Mouse (Mus musculus) heart, adult 2 months (tissue): ENCODE data around the gene Nmi. TPM values are rescaled to one million over a fixed set of nuclear protein-coding genes. Genes with fewer than 3 reads are reported as not detected.

Source experiments
- DNase-seq, 2 experiments: peaks; one replicate each; pipeline ENCODE4 v3.0.0; 2021
- H3K27ac ChIP-seq: fragments of 200-600 bp; 2 replicates; pipeline ENCODE4 v1.8.1; 2022
- H3K27me3 ChIP-seq: fragments of 200-500 bp; 2 replicates; pipeline ENCODE4 v1.6.1; 2012; ENCODE audit warnings: mild to moderate bottlenecking, low read length, inconsistent platforms, mixed read lengths; ENCODE audit not compliant: control insufficient read depth, insufficient read depth
- H3K36me3 ChIP-seq: fragments of 200-500 bp; 2 replicates; pipeline ENCODE4 v1.6.1; 2012; ENCODE audit warnings: low read length, inconsistent platforms; ENCODE audit not compliant: control insufficient read depth, insufficient read depth
- H3K4me1 ChIP-seq: fragments of 200-500 bp; 2 replicates; pipeline ENCODE4 v1.6.1; 2011; ENCODE audit warnings: low read length; ENCODE audit not compliant: control insufficient read depth, insufficient read depth
- H3K4me3 ChIP-seq: fragments of 200-600 bp; 2 replicates; pipeline ENCODE4 v1.8.1; 2022
- H3K79me2 ChIP-seq: fragments of 200-500 bp; replicated peaks from 2 replicates; pipeline ENCODE4 v1.6.1; 2012; ENCODE audit warnings: mild to moderate bottlenecking, inconsistent platforms, low read length, moderate library complexity, mixed read lengths; ENCODE audit not compliant: control insufficient read depth, insufficient read depth
- H3K9ac ChIP-seq: fragments of 200-500 bp; 2 replicates; pipeline ENCODE4 v1.6.1; 2012; ENCODE audit warnings: low read depth, mild to moderate bottlenecking, control low read depth, inconsistent platforms, low read length, mixed read lengths
- CTCF ChIP-seq: fragments of 200-600 bp; IDR thresholded peaks from 2 replicates; pipeline ENCODE4 v1.8.1; 2022; ENCODE audit warnings: antibody characterized with exemption, mild to moderate bottlenecking, moderate library complexity
- EP300 ChIP-seq: fragments of 200-500 bp; IDR thresholded peaks from 2 replicates; pipeline ENCODE4 v1.6.1; 2011; ENCODE audit warnings: low read depth, low read length, control low read depth; ENCODE audit not compliant: insufficient read depth
- POLR2A ChIP-seq: fragments of 200-500 bp; IDR thresholded peaks from 2 replicates; pipeline ENCODE4 v1.6.1; 2011; ENCODE audit warnings: mild to moderate bottlenecking, low read depth, low read length, control low read depth; ENCODE audit not compliant: insufficient read depth
- WGBS: fragments of 180-500 bp; shearing (Covaris S2); methylation state at CpG from one replicate; pipeline ENCODE4 v1.1.7; 2018; 5-methylcytosine and 5-hydroxymethylcytosine counted together
- intact Hi-C: fragments of 180-260 bp; cut with DNase I; formaldehyde crosslinking; loops from one replicate; pipeline ENCODE4 v1.15.1; 2025
- polyA plus RNA-seq: library from polyadenylated mRNA; depleted of rRNA; stranded (reverse); fragments of >200 nt; gene quantifications from 2 replicates; pipeline ENCODE4 v1.2.3, GENCODE M21; 2012
- total RNA-seq, 2 experiments: library from RNA; stranded (reverse); gene quantifications; 2 replicates each; pipeline ENCODE4 v1.2.3; 2021

Nmi gene
- total and polyA plus RNA-seq, 3 experiments = 3.2 to 6.7 (median 5.1) TPM

DNA sequence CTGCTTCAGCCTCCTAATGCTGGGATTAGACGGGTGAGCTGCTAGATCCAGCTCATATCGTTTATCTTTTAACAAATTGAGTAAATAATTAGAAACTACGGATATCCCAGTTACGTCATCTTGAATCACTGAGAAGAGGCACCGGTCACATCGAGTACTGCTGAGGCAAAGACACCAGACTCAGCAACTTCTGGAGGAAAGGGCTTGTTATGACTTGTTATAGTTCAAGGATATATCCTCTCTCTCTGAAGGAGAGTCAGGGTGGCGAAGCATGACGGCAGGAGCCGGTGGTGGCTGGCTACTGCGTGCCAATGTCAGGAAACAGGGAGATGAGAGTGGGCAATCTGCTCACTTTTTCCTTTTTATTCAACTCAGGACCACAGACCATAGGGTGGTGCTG, 11.9 kb upstream of the Nmi start:
- no peaks in the 10 kb centered on the region for H3K79me2 ChIP-seq
- no peak for TF ChIP-seq EP300
- no peak for TF ChIP-seq CTCF
- TF ChIP-seq POLR2A = no peak
- H3K9ac ChIP-seq = no peak overlapping the region
- H3K27me3 ChIP-seq = no peaks in the 10 kb centered on the region
- peaks cover 2% of the 10 kb centered on the region for H3K4me1 ChIP-seq
- no peaks in the 10 kb centered on the region for H3K36me3 ChIP-seq
- intact Hi-C loops = no loop called here
- H3K4me3 ChIP-seq = no peak overlapping the region
- no peak overlapping the region for H3K27ac ChIP-seq
- WGBS = 93% methylated on average over 10 of the region's 10 CpGs
- DNase-seq = no peak

DNA sequence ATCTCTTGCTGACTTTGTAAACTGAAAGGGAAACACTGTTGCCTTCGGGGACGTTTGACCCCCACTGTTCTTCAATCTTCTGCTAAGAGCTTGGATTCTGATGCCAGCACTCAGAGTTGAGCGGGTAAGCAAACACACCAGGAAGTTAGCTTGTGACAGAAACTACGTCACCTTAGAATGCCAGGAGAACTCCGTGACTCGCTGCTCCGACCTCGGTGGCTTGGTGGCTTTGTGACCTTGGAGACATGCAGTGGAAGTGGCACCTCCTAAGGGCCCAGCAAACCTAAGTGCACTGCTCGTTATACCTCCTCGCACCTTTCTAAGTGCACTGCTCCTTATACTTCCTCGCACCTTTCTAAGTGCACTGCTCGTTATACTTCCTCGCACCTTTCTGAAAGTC, 9.0 kb upstream of the Nmi start:
- no peak for DNase-seq
- H3K4me3 ChIP-seq = no peak overlapping the region
- no peak overlapping the region for H3K9ac ChIP-seq
- no peaks in the 10 kb centered on the region for H3K27me3 ChIP-seq
- 46% methylated on average over 13 of the region's 13 CpGs for WGBS
- peak overlapping the region; percentile 48; the same call in 1 of the 2 replicates for H3K27ac ChIP-seq
- no peak for TF ChIP-seq CTCF
- no peak for TF ChIP-seq EP300
- TF ChIP-seq POLR2A = no peak
- no peaks in the 10 kb centered on the region for H3K36me3 ChIP-seq
- H3K4me1 ChIP-seq = peaks cover 2% of the 10 kb centered on the region
- intact Hi-C loops = no loop called here
- no peaks in the 10 kb centered on the region for H3K79me2 ChIP-seq

DNA sequence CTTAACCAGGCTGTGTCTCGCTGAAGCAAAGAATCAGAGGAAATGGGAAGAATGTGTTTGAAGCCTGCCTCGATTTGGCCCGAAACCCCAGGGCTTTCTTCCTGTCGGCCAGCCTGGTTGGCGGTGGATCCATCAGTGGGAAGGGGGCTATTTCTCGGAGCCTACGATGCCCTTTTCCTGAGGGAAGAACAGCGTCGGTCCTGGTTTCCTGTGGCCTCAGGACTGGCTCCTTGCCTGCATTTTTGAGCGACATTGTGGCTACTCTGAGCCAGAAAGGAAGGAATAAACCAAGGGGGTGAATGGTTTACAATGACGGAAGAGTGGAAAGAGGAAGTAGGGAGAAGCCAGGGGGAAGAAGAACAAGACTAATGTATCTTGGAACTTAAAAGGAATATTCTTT, 8.3 kb upstream of the Nmi start:
- 30% methylated on average over 11 of the region's 11 CpGs for WGBS
- 0 out of 2 replicates have a peak overlapping the region, but pooled peaks have one; percentile 28 for H3K9ac ChIP-seq

DNA sequence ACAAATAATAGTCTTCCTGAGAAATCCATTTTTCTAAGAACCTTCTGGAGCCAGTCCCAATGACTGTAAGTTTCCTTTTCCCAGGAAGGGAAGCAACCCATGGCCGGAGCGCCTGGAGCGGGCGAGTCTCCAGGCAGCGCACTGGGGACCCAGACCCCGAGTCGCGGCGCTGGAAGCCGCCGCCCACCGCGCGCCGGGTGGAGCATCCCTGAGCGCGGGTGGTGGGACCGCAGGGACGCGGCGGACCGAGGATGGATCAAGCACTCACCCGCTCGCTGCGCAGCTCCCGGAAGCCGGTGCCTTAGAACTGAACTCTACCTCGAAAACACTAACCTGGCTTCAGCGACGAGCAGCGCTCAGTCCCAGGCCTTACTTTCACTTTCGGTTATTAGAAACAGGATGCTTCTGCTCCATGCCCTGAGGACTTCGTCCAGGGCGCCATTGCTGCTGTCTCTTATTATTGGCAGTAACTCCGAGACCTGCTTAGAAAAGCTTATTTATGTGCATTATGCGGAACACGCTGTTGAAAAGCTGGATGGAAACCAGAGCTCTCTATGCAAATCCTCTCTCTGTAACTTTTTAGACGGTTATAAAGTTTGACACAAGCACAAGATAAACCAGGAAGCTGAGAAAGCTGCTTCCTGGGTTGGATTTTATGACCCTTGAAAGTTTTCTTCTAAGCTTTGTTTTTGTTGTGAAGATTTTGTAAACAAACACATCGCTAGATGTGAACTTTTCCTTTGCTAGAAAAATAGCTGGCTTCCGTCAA, 469 bp downstream of the Nmi start:
- intact Hi-C loops = loop anchor here (2.0 kb wide), 2 partner anchors 38 to 100 kb away; partner anchors contain the start of genes Rbm43 and Rif1
- TF ChIP-seq CTCF (no peak), EP300 (peak; percentile 59; the same call in 1 of the 2 replicates), POLR2A (peak; percentile 69)
- H3K79me2 ChIP-seq = peaks cover 1% of the 10 kb centered on the region; the same call in 1 of the 2 replicates
- peak overlapping the region; percentile 97 for H3K9ac ChIP-seq
- H3K27me3 ChIP-seq = no peaks in the 10 kb centered on the region
- DNase-seq = peak; percentile 78
- 1% methylated on average over 40 of the region's 40 CpGs for WGBS
- H3K4me1 ChIP-seq = peaks cover 8% of the 10 kb centered on the region
- H3K36me3 ChIP-seq = no peaks in the 10 kb centered on the region
- peak overlapping the region; percentile 83 for H3K4me3 ChIP-seq
- peak overlapping the region; percentile 95 for H3K27ac ChIP-seq

More for the DNA sequence above, 8.3 kb upstream of the Nmi start:
- Histone ChIP-seq H3K27me3 (no peaks in the 10 kb centered on the region), H3K27ac (peak overlapping the region; percentile 48), H3K4me3 (peak overlapping the region; percentile 4; the same call in 1 of the 2 replicates), H3K4me1 (no peaks in the 10 kb centered on the region; the same call in 1 of the 2 replicates), H3K79me2 (no peaks in the 10 kb centered on the region), H3K36me3 (no peaks in the 10 kb centered on the region)
- peak; percentile 26 to 35 for DNase-seq
- intact Hi-C loops = no loop called here
- TF ChIP-seq CTCF = no peak
- no peak for TF ChIP-seq POLR2A
- TF ChIP-seq EP300 = no peak

DNA sequence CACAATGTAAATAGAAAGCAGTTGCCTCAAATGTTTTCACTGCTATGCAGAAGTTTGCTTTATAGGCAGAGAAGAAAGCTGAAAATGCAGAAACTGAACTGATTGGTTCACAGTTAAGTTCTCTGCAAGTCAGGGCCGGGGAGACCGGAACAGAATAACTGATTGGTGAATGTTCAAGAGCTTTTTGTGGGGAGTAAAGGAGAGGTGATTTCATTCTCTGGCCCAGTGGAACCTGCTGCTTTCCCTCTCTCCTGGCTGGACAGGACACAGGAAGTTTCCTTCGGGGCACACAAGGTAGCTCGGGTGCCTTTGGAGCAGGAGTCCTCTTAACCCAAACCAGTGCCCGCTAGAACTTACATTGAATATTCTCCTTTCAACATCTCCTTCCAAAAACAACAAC, 1.2 kb downstream of the Nmi start:
- peak overlapping the region; percentile 97 for H3K9ac ChIP-seq
- peak; percentile 45 to 51 for DNase-seq

DNA sequence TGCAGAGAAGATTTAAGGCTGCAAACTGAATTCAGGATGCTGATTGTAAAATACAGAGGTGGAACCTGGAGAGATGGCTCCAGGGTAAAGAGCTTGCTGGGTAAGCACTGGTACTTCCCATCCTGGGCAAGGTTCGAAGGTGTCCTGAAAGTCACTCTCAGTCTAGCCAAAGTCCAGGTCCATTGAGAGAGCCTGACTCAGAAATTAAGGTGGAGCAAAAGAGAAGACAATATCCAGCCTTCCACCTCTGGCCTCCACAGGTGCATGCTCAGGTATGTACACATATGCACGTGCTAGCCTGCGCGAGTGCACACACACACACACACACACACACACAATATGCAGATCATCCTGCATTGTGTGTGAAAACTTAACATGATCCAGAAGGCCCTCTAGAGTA, 2.4 kb downstream of the Nmi start:
- no peak overlapping the region for H3K4me3 ChIP-seq
- 100% methylated on average over 4 of the region's 4 CpGs for WGBS
- no peak overlapping the region for H3K9ac ChIP-seq
- peaks cover 1% of the 10 kb centered on the region; the same call in 1 of the 2 replicates for H3K79me2 ChIP-seq
- intact Hi-C loops = no loop called here
- TF ChIP-seq CTCF (no peak), POLR2A (no peak), EP300 (no peak)
- H3K27me3 ChIP-seq = no peaks in the 10 kb centered on the region
- no peaks in the 10 kb centered on the region for H3K36me3 ChIP-seq
- peaks cover 8% of the 10 kb centered on the region for H3K4me1 ChIP-seq
- no peak overlapping the region for H3K27ac ChIP-seq
- DNase-seq = no peak

More for the DNA sequence above, 1.2 kb downstream of the Nmi start:
- peak overlapping the region; percentile 95 for H3K27ac ChIP-seq
- peaks cover 1% of the 10 kb centered on the region; the same call in 1 of the 2 replicates for H3K79me2 ChIP-seq
- H3K27me3 ChIP-seq = no peaks in the 10 kb centered on the region
- TF ChIP-seq EP300 (no peak), POLR2A (peak; percentile 42; the same call in 1 of the 2 replicates), CTCF (no peak)
- peak overlapping the region; percentile 83 for H3K4me3 ChIP-seq
- H3K36me3 ChIP-seq = no peaks in the 10 kb centered on the region
- H3K4me1 ChIP-seq = peaks cover 8% of the 10 kb centered on the region
- intact Hi-C loops = loop anchor here (2.0 kb wide), 2 partner anchors 37 to 101 kb away; partner anchors contain the start of genes Rbm43 and Rif1
- WGBS = 17% methylated on average over 5 of the region's 5 CpGs
